Mouse (Mus musculus): ENCODE data around the gene Slc38a8. TPM values are rescaled to one million over a fixed set of nuclear protein-coding genes. Genes with fewer than 3 reads are reported as not detected.

Slc38a8 gene
- polyA plus RNA-seq, 1 experiment from 2014 or later = not detected

DNA sequence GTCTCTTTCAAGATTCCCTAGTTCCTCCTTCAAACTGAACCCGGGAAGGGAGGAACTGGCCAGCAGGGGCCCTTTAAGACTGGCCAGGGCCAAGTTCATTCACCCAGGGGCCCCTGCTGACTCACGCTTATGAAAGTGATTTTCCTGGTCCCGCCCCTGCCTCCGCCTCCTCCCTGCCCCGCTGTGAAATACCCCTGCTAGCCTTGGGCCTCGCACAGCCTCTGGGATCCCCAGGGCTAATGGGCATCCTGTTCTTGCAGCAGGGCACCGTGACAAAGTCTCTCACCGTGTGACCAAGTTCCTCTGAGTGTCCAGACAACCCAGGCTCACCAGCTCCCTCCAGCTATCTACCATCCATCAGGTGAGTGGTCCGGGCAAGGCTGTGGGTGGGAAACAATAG is 64.6 kb downstream of the Slc38a8 start:
- Histone ChIP-seq H3K9ac (no peak overlapping the region), H3K4me3 (replicated peaks) (peak overlapping the region; percentile 34)

DNA sequence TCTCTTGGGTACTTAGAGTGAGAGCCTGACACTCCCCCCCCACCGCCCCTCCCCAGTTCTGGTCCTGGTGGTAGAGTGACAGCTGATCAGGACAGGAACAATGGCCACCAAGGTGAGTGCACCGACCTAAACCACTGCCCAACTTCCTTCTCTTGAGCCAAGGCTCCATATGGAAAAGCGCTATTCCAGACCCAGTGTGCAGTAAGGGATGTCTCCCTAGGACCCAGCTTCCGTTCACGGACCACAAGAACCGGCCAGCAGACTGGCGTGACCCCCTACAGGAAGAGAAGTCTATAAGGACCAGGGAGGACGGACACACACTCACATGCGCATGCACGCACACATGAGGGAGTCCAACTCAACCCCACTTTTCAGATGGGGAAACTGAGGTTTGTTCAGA is 65.2 kb downstream of the Slc38a8 start:
- Histone ChIP-seq H3K27me3 (replicated peaks) (no peaks in the 10 kb centered on the region), H3K4me2 (peak overlapping the region; percentile 51; the same call in 1 of the 2 replicates), H3K4me3 (replicated peaks) (no peak overlapping the region), H3K9me3 (no peaks in the 10 kb centered on the region), H3K9ac (no peak overlapping the region), H3K36me3 (no peaks in the 10 kb centered on the region), H3K4me1 (peaks cover 36% of the 10 kb centered on the region), H3K27ac (no peak overlapping the region)
- 88% methylated on average over 10 of the region's 10 CpGs for WGBS
- ATAC-seq (ENCODE audit: insufficient read depth, low FRiP score, low read depth) = no peak

More for the DNA sequence above, 64.6 kb downstream of the Slc38a8 start:
- Histone ChIP-seq H3K36me3 (no peaks in the 10 kb centered on the region), H3K9me3 (no peaks in the 10 kb centered on the region), H3K4me1 (peaks cover 36% of the 10 kb centered on the region), H3K27ac (peak overlapping the region; percentile 61; the same call in 1 of the 2 replicates), H3K27me3 (replicated peaks) (no peaks in the 10 kb centered on the region), H3K4me2 (peak overlapping the region; percentile 51)
- WGBS = 14% methylated on average over 9 of the region's 9 CpGs
- peak; percentile 66 for ATAC-seq (ENCODE audit: insufficient read depth, low FRiP score, low read depth)

DNA sequence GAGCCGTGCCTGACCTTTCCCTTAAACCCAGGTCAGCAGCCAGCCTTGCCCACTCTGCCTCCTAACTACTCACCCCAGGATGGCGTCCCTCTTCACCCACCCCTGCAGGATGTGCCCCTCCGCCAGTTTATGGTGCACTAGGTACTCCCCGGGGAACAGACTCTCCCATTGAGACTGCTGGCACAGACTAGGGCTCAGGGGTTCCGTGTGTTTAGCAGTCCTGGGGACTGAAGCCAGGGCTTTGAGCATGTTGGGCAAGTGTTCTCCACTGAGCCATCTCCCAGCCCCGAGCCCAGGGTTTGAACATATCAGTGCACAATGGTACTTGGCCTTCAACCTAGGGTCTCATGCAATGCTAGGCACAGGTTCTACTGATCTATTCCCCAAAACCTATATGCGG is 66.0 kb downstream of the Slc38a8 start:
- Histone ChIP-seq H3K27ac (no peak overlapping the region), H3K4me3 (replicated peaks) (no peak overlapping the region), H3K4me1 (peaks cover 28% of the 10 kb centered on the region), H3K9me3 (no peaks in the 10 kb centered on the region), H3K36me3 (no peaks in the 10 kb centered on the region), H3K4me2 (no peak overlapping the region), H3K27me3 (replicated peaks) (no peaks in the 10 kb centered on the region), H3K9ac (no peak overlapping the region)
- 87% methylated on average over 7 of the region's 7 CpGs for WGBS
- ATAC-seq (ENCODE audit: insufficient read depth, low FRiP score, low read depth) = no peak

DNA sequence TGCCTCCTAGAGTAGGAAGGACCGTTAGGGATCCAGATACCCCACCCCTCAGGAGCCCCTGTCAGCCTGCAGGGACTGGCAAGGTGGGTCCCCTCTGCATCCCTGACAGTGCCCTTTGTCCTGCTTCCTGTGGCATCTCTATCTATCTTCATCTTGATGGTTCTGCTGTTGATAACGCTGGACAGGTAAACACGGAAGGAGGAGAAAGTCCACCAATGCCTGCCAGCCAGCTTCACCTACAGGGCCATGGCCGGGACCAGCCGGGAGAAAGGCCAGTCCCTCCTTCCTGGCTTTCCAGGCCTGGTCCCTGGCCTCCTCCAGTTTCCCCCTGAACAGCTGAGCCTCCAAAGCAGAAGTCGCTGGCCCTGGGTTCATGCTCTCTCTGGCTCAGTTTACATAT is 66.9 kb downstream of the Slc38a8 start:
- Histone ChIP-seq H3K9me3 (no peaks in the 10 kb centered on the region), H3K4me1 (peaks cover 18% of the 10 kb centered on the region), H3K4me3 (replicated peaks) (no peak overlapping the region), H3K4me2 (no peak overlapping the region), H3K27ac (no peak overlapping the region), H3K36me3 (no peaks in the 10 kb centered on the region), H3K27me3 (replicated peaks) (no peaks in the 10 kb centered on the region), H3K9ac (no peak overlapping the region)
- no peak for ATAC-seq (ENCODE audit: insufficient read depth, low FRiP score, low read depth)
- WGBS = 61% methylated on average over 6 of the region's 6 CpGs

DNA sequence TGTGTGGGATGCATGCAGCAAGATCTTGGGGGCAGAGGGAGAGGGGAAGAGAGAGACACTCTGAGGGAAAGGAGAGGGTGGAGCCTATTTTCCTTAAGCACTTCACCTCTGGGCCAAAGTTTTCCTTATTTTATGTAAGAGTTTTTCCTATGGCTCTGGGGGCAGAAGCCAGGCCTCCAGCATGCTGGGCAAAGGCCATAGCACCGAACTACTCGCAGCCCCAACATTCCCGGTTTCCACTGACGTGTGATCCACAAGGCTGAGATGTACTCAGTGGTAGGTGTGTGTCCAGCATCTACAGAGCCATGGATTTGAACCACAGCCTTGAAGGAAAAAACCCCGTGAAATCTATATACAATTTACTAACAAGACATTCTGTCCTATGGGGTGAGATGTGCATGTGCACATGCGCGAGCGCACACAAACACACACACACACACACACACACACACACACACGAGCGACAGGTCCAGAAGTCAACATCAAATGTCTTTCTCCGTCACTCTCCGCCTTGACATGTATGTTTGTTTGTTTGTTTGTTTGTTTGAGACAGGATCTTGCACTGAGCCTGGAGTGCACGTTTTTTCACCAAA is 67.8 kb downstream of the Slc38a8 start, which contains the start of gene Osgin1:
Osgin1 (plus strand) TSS at position 543 of the 593 bp plus-strand sequence.
- H3K9ac ChIP-seq = no peak within 1 kb of the TSS
- H3K4me1 ChIP-seq = peaks cover 19% of the 10 kb centered on the region; the same call in 1 of the 2 replicates
- H3K27ac ChIP-seq = no peak within 1 kb of the TSS
- no peaks in the 10 kb centered on the region for H3K36me3 ChIP-seq
- no peaks in the 10 kb centered on the region for H3K27me3 ChIP-seq (replicated peaks)
- no peaks in the 10 kb centered on the region for H3K9me3 ChIP-seq
- H3K4me2 ChIP-seq = no peak within 1 kb of the TSS
- WGBS = 88% methylated on average over 13 of the region's 13 CpGs
- no peak for ATAC-seq (ENCODE audit: insufficient read depth, low FRiP score, low read depth)
- no peak within 1 kb of the TSS for H3K4me3 ChIP-seq (replicated peaks)

DNA sequence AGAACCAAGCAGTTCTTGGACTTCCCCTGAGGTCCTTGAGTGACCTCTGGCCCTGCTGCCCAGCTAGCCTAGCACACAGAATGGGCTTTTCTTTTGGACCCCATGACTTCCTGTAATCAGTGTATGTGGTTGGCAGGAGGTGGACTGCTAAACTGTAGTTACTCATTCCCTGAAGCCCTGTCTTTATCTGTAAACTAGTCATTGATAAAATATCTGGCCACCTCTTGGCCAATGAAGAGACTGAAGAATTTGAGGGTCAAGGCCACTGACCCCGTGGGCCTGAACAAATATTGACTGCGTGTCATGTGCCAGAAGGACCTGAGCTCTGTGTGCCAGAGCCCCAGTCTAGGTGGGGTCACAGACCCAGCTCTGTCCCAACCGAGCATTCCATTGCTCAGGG is 69.1 kb downstream of the Slc38a8 start:
- H3K9ac ChIP-seq = no peak overlapping the region
- no peak overlapping the region for H3K4me3 ChIP-seq (replicated peaks)
- peaks cover 25% of the 10 kb centered on the region for H3K4me1 ChIP-seq
- WGBS = 44% methylated on average over 3 of the region's 3 CpGs
- peak; percentile 33; the same call in 1 of the 2 replicates for ATAC-seq (ENCODE audit: insufficient read depth, low FRiP score, low read depth)
- H3K4me2 ChIP-seq = no peak overlapping the region
- no peaks in the 10 kb centered on the region for H3K27me3 ChIP-seq (replicated peaks)
- no peak overlapping the region for H3K27ac ChIP-seq
- no peaks in the 10 kb centered on the region for H3K9me3 ChIP-seq
- no peaks in the 10 kb centered on the region for H3K36me3 ChIP-seq

DNA sequence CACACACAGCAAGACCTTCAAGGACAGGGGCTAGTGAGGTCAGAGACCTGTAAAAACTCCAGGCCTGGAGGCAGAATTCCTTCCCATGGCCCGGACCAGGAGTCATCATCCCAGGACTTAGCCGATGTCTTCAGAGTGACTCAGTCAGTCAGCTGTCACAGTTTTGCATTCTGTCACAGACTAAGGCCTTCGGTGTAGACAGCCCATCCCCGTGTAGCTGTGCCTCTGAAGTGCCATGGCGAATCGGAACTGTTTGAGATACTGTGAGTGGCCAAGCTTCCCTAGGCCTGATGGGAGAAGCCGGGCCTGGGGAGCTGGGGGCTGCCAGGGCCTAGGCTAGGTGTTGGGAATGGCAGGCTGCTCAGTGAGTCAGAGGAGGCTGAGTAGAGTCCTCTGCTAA is 70.8 kb downstream of the Slc38a8 start:
- Histone ChIP-seq H3K9ac (no peak overlapping the region), H3K36me3 (no peaks in the 10 kb centered on the region), H3K27me3 (replicated peaks) (no peaks in the 10 kb centered on the region), H3K4me2 (no peak overlapping the region), H3K9me3 (no peaks in the 10 kb centered on the region), H3K4me1 (peaks cover 19% of the 10 kb centered on the region), H3K27ac (no peak overlapping the region), H3K4me3 (replicated peaks) (no peak overlapping the region)
- WGBS = 79% methylated on average over 7 of the region's 7 CpGs
- ATAC-seq (ENCODE audit: insufficient read depth, low FRiP score, low read depth) = no peak

DNA sequence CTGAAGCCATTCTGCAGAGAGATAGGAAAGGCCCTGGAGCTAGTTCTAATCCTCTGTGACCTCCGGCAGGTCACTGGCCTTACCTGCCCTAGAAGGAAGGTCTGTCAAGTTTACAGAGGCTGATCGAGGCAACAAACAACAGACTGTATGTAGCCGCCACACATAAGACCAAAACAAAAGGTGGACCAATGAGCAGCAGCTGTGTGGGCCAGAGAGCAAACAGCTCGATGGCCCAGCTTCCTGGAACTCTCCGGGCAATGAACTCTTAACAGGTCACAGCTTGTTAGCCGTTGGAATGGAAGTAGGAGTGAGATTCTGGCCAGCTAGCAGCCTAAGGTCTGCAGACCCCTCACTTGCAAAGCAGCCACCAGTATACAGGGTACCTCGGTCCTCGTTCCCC is 71.2 kb downstream of the Slc38a8 start:
- ATAC-seq (ENCODE audit: insufficient read depth, low FRiP score, low read depth) = no peak
- peaks cover 19% of the 10 kb centered on the region for H3K4me1 ChIP-seq
- H3K4me3 ChIP-seq (replicated peaks) = no peak overlapping the region
- H3K4me2 ChIP-seq = no peak overlapping the region
- H3K27ac ChIP-seq = no peak overlapping the region
- no peaks in the 10 kb centered on the region for H3K9me3 ChIP-seq
- no peaks in the 10 kb centered on the region for H3K36me3 ChIP-seq
- no peaks in the 10 kb centered on the region for H3K27me3 ChIP-seq (replicated peaks)
- WGBS = 66% methylated on average over 8 of the region's 8 CpGs
- no peak overlapping the region for H3K9ac ChIP-seq

Other genes starting within 250 kb of the Slc38a8 start
- 282 and 298 TPM in 2 replicates for gene Hsbp1, start 157.2 kb downstream of the Slc38a8 start, polyA plus RNA-seq (2015; fragmentation: Nextera tagmentation; extraction: Ambion mirVana)
- 18.0 and 21.4 TPM in 2 replicates for gene Mlycd, start 106.8 kb downstream of the Slc38a8 start, polyA plus RNA-seq (2015; fragmentation: Nextera tagmentation; extraction: Ambion mirVana)
- gene Osgin1, start 67.6 kb downstream of the Slc38a8 start, polyA plus RNA-seq (2015; fragmentation: Nextera tagmentation; extraction: Ambion mirVana) = 7.5 and 8.0 TPM in 2 replicates
- gene Necab2, start 55.0 kb downstream of the Slc38a8 start, polyA plus RNA-seq (2015; fragmentation: Nextera tagmentation; extraction: Ambion mirVana) = 1.3 and 1.9 TPM in 2 replicates
- 96.3 and 107 TPM in 2 replicates for gene Mbtps1, start 57.0 kb upstream of the Slc38a8 start, polyA plus RNA-seq (2015; fragmentation: Nextera tagmentation; extraction: Ambion mirVana)
- gene Hsdl1, start 73.5 kb upstream of the Slc38a8 start, polyA plus RNA-seq (2015; fragmentation: Nextera tagmentation; extraction: Ambion mirVana) = 31.4 and 32.2 TPM in 2 replicates
- 0.40 and 0.59 TPM in 2 replicates for gene Dnaaf1, start 73.5 kb upstream of the Slc38a8 start, polyA plus RNA-seq (2015; fragmentation: Nextera tagmentation; extraction: Ambion mirVana)
- gene Taf1c, start 103.5 kb upstream of the Slc38a8 start, polyA plus RNA-seq (2015; fragmentation: Nextera tagmentation; extraction: Ambion mirVana) = 9.7 and 9.8 TPM in 2 replicates
- 0.09 TPM in 1 of 2 replicates, not detected in the other for gene Adad2, start 111.0 kb upstream of the Slc38a8 start, polyA plus RNA-seq (2015; fragmentation: Nextera tagmentation; extraction: Ambion mirVana)
- 0.24 and 0.28 TPM in 2 replicates for gene Kcng4, start 134.0 kb upstream of the Slc38a8 start, polyA plus RNA-seq (2015; fragmentation: Nextera tagmentation; extraction: Ambion mirVana)
- gene Wfdc1, start 164.7 kb upstream of the Slc38a8 start, polyA plus RNA-seq (2015; fragmentation: Nextera tagmentation; extraction: Ambion mirVana) = 18.5 and 21.8 TPM in 2 replicates
- gene Atp2c2, start 198.3 kb upstream of the Slc38a8 start, polyA plus RNA-seq (2015; fragmentation: Nextera tagmentation; extraction: Ambion mirVana) = 5.3 TPM in 2 replicates